Mouse (Mus musculus) CH12.LX (cell line): ENCODE measurements around the gene Lrrfip1. TPM values are rescaled to one million over a fixed set of nuclear protein-coding genes. Genes with fewer than 3 reads are reported as not detected.

Source experiments
- DNase-seq: peaks from one replicate; pipeline ENCODE4 v3.0.0-alpha.2; 2013; ENCODE audit errors: extremely low read depth
- H3K27ac ChIP-seq: 2 replicates; pipeline ENCODE4 v1.5.1; 2012; ENCODE audit warnings: low read depth, mild to moderate bottlenecking, control low read depth, moderate library complexity; ENCODE audit not compliant: insufficient read depth
- H3K27me3 ChIP-seq: replicated peaks from 2 replicates; pipeline ENCODE3; 2012; ENCODE audit warnings: inconsistent platforms
- H3K36me3 ChIP-seq, 2 experiments: replicated peaks in 1 of 2; 2 replicates each; pipeline versions ENCODE3 to v1.6.1; 2012; ENCODE audit warnings: inconsistent platforms in 1 of 2, low read length in 1 of 2, mild to moderate bottlenecking in 1 of 2, mixed read lengths in 1 of 2, moderate library complexity in 1 of 2; ENCODE audit not compliant: control insufficient read depth in 1 of 2, insufficient read depth in 1 of 2
- H3K4me1 ChIP-seq, 2 experiments: 2 replicates each; pipeline ENCODE4 v1.6.1; 2012; ENCODE audit warnings: inconsistent platforms in 1 of 2, moderate library complexity in 1 of 2; ENCODE audit not compliant: insufficient read depth in 2 of 2, control insufficient read depth in 1 of 2
- H3K4me2 ChIP-seq: 2 replicates; pipeline ENCODE4 v1.6.1; 2012; ENCODE audit warnings: low read depth, mild to moderate bottlenecking, control low read depth; ENCODE audit not compliant: poor library complexity, insufficient read depth, severe bottlenecking
- H3K4me3 ChIP-seq, 3 experiments: fragments of 150-350 bp in 1 of 3; sonication (generic) in 1 of 3; replicated peaks in 1 of 3; 2 replicates each; pipeline versions ENCODE3 to v1.5.1; 2011 to 2012; ENCODE audit warnings: low read depth in 2 of 3, low read length in 2 of 3, mild to moderate bottlenecking in 2 of 3, moderate library complexity in 2 of 3, control low read depth in 1 of 3, improper control_type of control experiment in 1 of 3, inconsistent platforms in 1 of 3, mixed read lengths in 1 of 3; ENCODE audit not compliant: poor library complexity in 1 of 3
- H3K79me2 ChIP-seq: replicated peaks from 2 replicates; pipeline ENCODE4 v1.6.1; 2012; ENCODE audit warnings: mild to moderate bottlenecking, moderate library complexity; ENCODE audit not compliant: control insufficient read depth, poor library complexity, insufficient read depth, severe bottlenecking; ENCODE audit errors: extremely low read depth
- H3K9ac ChIP-seq: 2 replicates; pipeline ENCODE4 v1.6.1; 2012; ENCODE audit warnings: low read depth, mild to moderate bottlenecking, control low read depth, moderate library complexity; ENCODE audit not compliant: insufficient read depth
- H3K9me3 ChIP-seq: replicated peaks from 2 replicates; pipeline ENCODE3; 2012; ENCODE audit warnings: low read length, inconsistent platforms, mixed read lengths
- BHLHE40 ChIP-seq: IDR thresholded peaks from 2 replicates; pipeline ENCODE4 v1.6.1; 2011; ENCODE audit warnings: mild to moderate bottlenecking, low read depth, low read length, improper control_type of control experiment
- CHD1 ChIP-seq: IDR thresholded peaks from 2 replicates; pipeline ENCODE4 v1.6.1; 2012; ENCODE audit warnings: low read depth, low read length, improper control_type of control experiment, inconsistent platforms
- CHD2 ChIP-seq: IDR thresholded peaks from 2 replicates; pipeline ENCODE4 v1.6.1; 2011; ENCODE audit warnings: low read length, improper control_type of control experiment
- CTCF ChIP-seq, 2 experiments: IDR thresholded peaks in 1 of 2; conservative IDR thresholded peaks in 1 of 2; 2 replicates each; pipeline ENCODE4 v1.5.1; 2011 to 2012; ENCODE audit warnings: low read depth in 2 of 2, low read length in 2 of 2, improper control_type of control experiment in 1 of 2, inconsistent platforms in 1 of 2, mild to moderate bottlenecking in 1 of 2, moderate library complexity in 1 of 2
- E2F4 ChIP-seq: IDR thresholded peaks from 2 replicates; pipeline ENCODE4 v1.6.1; 2011; ENCODE audit warnings: low read depth, low read length, improper control_type of control experiment; ENCODE audit not compliant: insufficient replicate concordance
- ELF1 ChIP-seq: IDR thresholded peaks from 2 replicates; pipeline ENCODE4 v1.6.1; 2014; ENCODE audit warnings: low read depth, mild to moderate bottlenecking, inconsistent platforms, low read length, improper control_type of control experiment
- EP300 ChIP-seq: IDR thresholded peaks from 2 replicates; pipeline ENCODE4 v1.6.1; 2011; ENCODE audit warnings: low read length, improper control_type of control experiment
- ETS1 ChIP-seq: conservative IDR thresholded peaks from 2 replicates; pipeline ENCODE4 v1.6.1; 2012; ENCODE audit warnings: low read depth, mild to moderate bottlenecking, inconsistent platforms, low read length, improper control_type of control experiment, moderate library complexity
- IRF4 ChIP-seq: IDR thresholded peaks from 2 replicates; pipeline ENCODE4 v1.6.1; 2014; ENCODE audit warnings: low read depth, mild to moderate bottlenecking, inconsistent platforms, low read length, improper control_type of control experiment
- JUN ChIP-seq: IDR thresholded peaks from 2 replicates; pipeline ENCODE4 v1.6.1; 2011; ENCODE audit warnings: low read depth, mild to moderate bottlenecking, low read length, improper control_type of control experiment, moderate library complexity; ENCODE audit not compliant: insufficient read depth
- MAFK ChIP-seq: IDR thresholded peaks from 2 replicates; pipeline ENCODE4 v1.6.1; 2011; ENCODE audit warnings: low read length, improper control_type of control experiment; ENCODE audit not compliant: insufficient replicate concordance
- MAZ ChIP-seq: IDR thresholded peaks from 2 replicates; pipeline ENCODE4 v1.6.1; 2012; ENCODE audit warnings: low read depth, mild to moderate bottlenecking, inconsistent platforms, low read length, improper control_type of control experiment, moderate library complexity
- MYC ChIP-seq: IDR thresholded peaks from 2 replicates; pipeline ENCODE4 v1.6.1; 2011; ENCODE audit warnings: low read depth, mild to moderate bottlenecking, improper control_type of control experiment, low read length
- NELFE ChIP-seq: IDR thresholded peaks from 2 replicates; pipeline ENCODE4 v1.6.1; 2011; ENCODE audit warnings: low read depth, low read length, improper control_type of control experiment
- POLR2AphosphoS2 ChIP-seq: IDR thresholded peaks from 2 replicates; pipeline ENCODE4 v1.6.1; 2011; ENCODE audit warnings: low read depth, low read length, improper control_type of control experiment
- RAD21 ChIP-seq: IDR thresholded peaks from 2 replicates; pipeline ENCODE4 v1.6.1; 2011; ENCODE audit warnings: low read depth, mild to moderate bottlenecking, low read length, improper control_type of control experiment, moderate library complexity
- RCOR1 ChIP-seq: conservative IDR thresholded peaks from 2 replicates; pipeline ENCODE4 v1.6.1; 2012; ENCODE audit warnings: low read depth, mild to moderate bottlenecking, inconsistent platforms, low read length, improper control_type of control experiment
- SMC3 ChIP-seq: IDR thresholded peaks from 2 replicates; pipeline ENCODE4 v1.6.1; 2011; ENCODE audit warnings: low read depth, low read length, improper control_type of control experiment
- USF1 ChIP-seq: IDR thresholded peaks from 2 replicates; pipeline ENCODE4 v1.6.1; 2014; ENCODE audit warnings: low read depth, mild to moderate bottlenecking, inconsistent platforms, low read length, improper control_type of control experiment
- ZC3H11A ChIP-seq: IDR thresholded peaks from 2 replicates; pipeline ENCODE4 v1.6.1; 2012; ENCODE audit warnings: low read depth, mild to moderate bottlenecking, inconsistent platforms, low read length, improper control_type of control experiment
- ZKSCAN1 ChIP-seq: IDR thresholded peaks from 2 replicates; pipeline ENCODE4 v1.6.1; 2012; ENCODE audit warnings: low read depth, inconsistent platforms, low read length, improper control_type of control experiment, borderline replicate concordance
- dilution Hi-C: fragments of 300-500 bp; cut with MboI; formaldehyde crosslinking; loops from 2 replicates; pipeline ENCODE4 v1.14.3; 2020; ENCODE audit warnings: low sequenced_read_pairs; ENCODE audit not compliant: extremely low pct_unique_long_range_greater_than_20kb, extremely low pct_ligation_motif_present
- in situ Hi-C: fragments of 300-500 bp; cut with MboI; formaldehyde crosslinking; loops from 3 replicates; pipeline ENCODE4 v1.14.3; 2019; ENCODE audit warnings: low sequenced_read_pairs, low pct_ligation_motif_present, low pct_unique_long_range_greater_than_20kb, mixed read lengths
- polyA plus RNA-seq: library from polyadenylated mRNA; unstranded; fragments of >175 nt; gene quantifications from 2 replicates; pipeline ENCODE4 v1.2.1, GENCODE M21; 2012; ENCODE audit warnings: low read depth; ENCODE audit not compliant: insufficient read length
- total RNA-seq, 2 experiments: library from RNA; depleted of rRNA; stranded (reverse); fragments of 300-350 nt in 1 of 2; fragments of >200 nt in 1 of 2; gene quantifications; 2 replicates each; pipeline ENCODE4 v1.2.3; 2012 to 2014

The Lrrfip1 gene
- total and polyA plus RNA-seq, 3 experiments: 17.2 to 30.5 (median 19.1) TPM

- no peak overlapping the region for H3K4me2 ChIP-seq
- no peak for DNase-seq
- H3K9me3 ChIP-seq: no peaks in the 10 kb centered on the region
- H3K4me3 ChIP-seq: no peak overlapping the region
- TF ChIP-seq MAFK: no peak
- no peak for TF ChIP-seq E2F4
- TF ChIP-seq RCOR1: no peak
- no peak for TF ChIP-seq MYC
- no peak for TF ChIP-seq MAZ
- no peak for TF ChIP-seq CHD2
- no peak for TF ChIP-seq CTCF (conservative IDR thresholded peaks at IDR 0.05 in 1 of 2, IDR thresholded peaks at IDR 0.05 in 1 of 2; ENCODE audit: low read depth in 2 of 2, low read length in 2 of 2)
- H3K9ac ChIP-seq: no peak overlapping the region
- peaks cover 55 to 95% of the 10 kb centered on the region in 2 experiments for H3K36me3 ChIP-seq
- no peak overlapping the region for H3K27ac ChIP-seq
- in situ Hi-C loops: no loop called here
- dilution Hi-C loops: no loop called here
- H3K4me1 ChIP-seq: no peaks in the 10 kb centered on the region
- H3K27me3 ChIP-seq: no peaks in the 10 kb centered on the region
- no peaks in the 10 kb centered on the region for H3K79me2 ChIP-seq
Observed at GRCm38 (mm10) chr1:91109302-91109701, 110.8 kb downstream of the Lrrfip1 start.

GRCm38 (mm10) chr1:91112171-91112570, 113.6 kb downstream of the Lrrfip1 start:
- no peak overlapping the region for H3K27ac ChIP-seq
- H3K9ac ChIP-seq: no peak overlapping the region
- H3K4me1 ChIP-seq: no peaks in the 10 kb centered on the region
- H3K9me3 ChIP-seq: no peaks in the 10 kb centered on the region
- no peak overlapping the region for H3K4me2 ChIP-seq
- DNase-seq: no peak
- TF ChIP-seq ETS1 (no peak), POLR2AphosphoS2 (no peak), RAD21 (no peak), MAFK (no peak), IRF4 (no peak), EP300 (no peak), MAZ (no peak), CHD1 (no peak), ZKSCAN1 (no peak), CHD2 (no peak), JUN (no peak), ELF1 (no peak), BHLHE40 (no peak), NELFE (no peak), ZC3H11A (no peak), RCOR1 (no peak), SMC3 (no peak), USF1 (no peak)
- H3K27me3 ChIP-seq: no peaks in the 10 kb centered on the region
- H3K79me2 ChIP-seq: no peaks in the 10 kb centered on the region
- H3K36me3 ChIP-seq: peaks cover 47 to 90% of the 10 kb centered on the region in 2 experiments
- in situ Hi-C loops (no loop called here), dilution Hi-C loops (no loop called here)
- H3K4me3 ChIP-seq: no peak overlapping the region
